Mouse (Mus musculus) embryonic fibroblast, embryonic 13.5 days (primary cell): ENCODE measurements around the gene Siglecg.

Source experiments
- CTCF ChIP-seq: IDR thresholded peaks from 2 replicates; pipeline ENCODE4 v1.5.1; 2011; ENCODE audit warnings: mild to moderate bottlenecking, control low read depth, low read length, moderate library complexity, borderline replicate concordance; ENCODE audit not compliant: insufficient read depth
- POLR2A ChIP-seq: IDR thresholded peaks from 2 replicates; pipeline ENCODE4 v1.6.1; 2011; ENCODE audit warnings: low read depth, mild to moderate bottlenecking, control low read depth, low read length, moderate library complexity

DNA sequence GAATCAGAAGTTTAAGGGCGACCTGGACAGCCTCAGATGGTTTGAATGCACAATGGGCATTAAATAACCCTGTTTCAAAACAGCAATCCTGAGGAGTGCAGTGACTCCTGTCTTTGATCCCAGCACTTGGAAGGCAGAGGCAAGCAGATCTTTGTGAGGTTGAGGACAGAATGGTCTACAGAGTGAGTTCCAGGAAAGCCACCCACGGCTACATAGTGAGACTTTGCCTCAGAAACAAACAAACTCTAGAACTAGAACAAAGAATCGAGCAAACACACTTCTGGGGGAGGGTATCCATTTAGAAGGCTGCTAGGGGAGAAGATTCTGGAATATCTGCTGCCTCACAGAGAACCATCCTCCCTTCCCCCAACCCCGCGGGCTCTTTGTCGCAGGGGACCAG is 32.5 kb downstream of the Siglecg start, which contains the start of gene Cldnd2:
- TF ChIP-seq POLR2A = no peak
- no peak for TF ChIP-seq CTCF
